Mouse (Mus musculus) forebrain, embryonic 15.5 days (tissue): ENCODE measurements at regions not wholly inside any gene's neighbourhood (a gene's known extent, or its start where the extent isn't known, plus 50 kb on each side); places are given as distances from the start of the nearest gene placed in this dataset.

Experiments
- ATAC-seq: fragments of 200-750 bp; cut with Nextera tagmentation; replicated peaks from 2 replicates; pipeline ENCODE4 v1.8.0; 2017; ENCODE audit warnings: mild to moderate bottlenecking, moderate TSS enrichment, moderate library complexity
- H3K27ac ChIP-seq: fragments of 300-500 bp; sonication (generic); replicated peaks from 2 replicates; pipeline ENCODE4 v1.5.1; 2015; ENCODE audit warnings: mild to moderate bottlenecking, inconsistent platforms
- H3K27me3 ChIP-seq: fragments of 300-500 bp; sonication (generic); 2 replicates; pipeline ENCODE4 v1.6.1; 2015; ENCODE audit warnings: inconsistent platforms
- H3K36me3 ChIP-seq: fragments of 300-500 bp; sonication (generic); 2 replicates; pipeline ENCODE4 v1.6.1; 2015; ENCODE audit warnings: mild to moderate bottlenecking, inconsistent platforms
- H3K4me1 ChIP-seq: fragments of 300-500 bp; sonication (generic); 2 replicates; pipeline ENCODE4 v1.6.1; 2015; ENCODE audit warnings: inconsistent platforms
- H3K4me2 ChIP-seq: fragments of 300-500 bp; sonication (generic); replicated peaks from 2 replicates; pipeline ENCODE4 v1.6.1; 2015; ENCODE audit warnings: mild to moderate bottlenecking, inconsistent platforms
- H3K4me3 ChIP-seq: fragments of 300-500 bp; sonication (generic); 2 replicates; pipeline ENCODE4 v1.5.1; 2015; ENCODE audit warnings: mild to moderate bottlenecking, inconsistent platforms
- H3K9ac ChIP-seq: fragments of 300-500 bp; sonication (generic); replicated peaks from 2 replicates; pipeline ENCODE4 v1.6.1; 2015; ENCODE audit warnings: mild to moderate bottlenecking, inconsistent platforms
- H3K9me3 ChIP-seq: fragments of 300-500 bp; sonication (generic); 2 replicates; pipeline ENCODE4 v1.6.1; 2016; ENCODE audit warnings: inconsistent platforms
- WGBS: fragments of 180-500 bp; shearing (Covaris S2); methylation state at CpG from one replicate; pipeline ENCODE4 v1.1.7; 2015; ENCODE audit warnings: mixed read lengths; 5-methylcytosine and 5-hydroxymethylcytosine counted together

- 52% methylated on average over 6 of the region's 6 CpGs for WGBS
- no peaks in the 10 kb centered on the region for H3K27me3 ChIP-seq
- H3K4me3 ChIP-seq, result no peak overlapping the region
- H3K9me3 ChIP-seq, result no peaks in the 10 kb centered on the region
- H3K4me2 ChIP-seq, result no peak overlapping the region
- peak; percentile 57; the same call in 1 of the 2 replicates for ATAC-seq
- no peak overlapping the region for H3K9ac ChIP-seq
- no peak overlapping the region for H3K27ac ChIP-seq
- H3K36me3 ChIP-seq, result no peaks in the 10 kb centered on the region
- H3K4me1 ChIP-seq, result 0 out of 2 replicates have a peak, but pooled peaks cover 2% of the 10 kb centered on the region
Measured at GRCm38 (mm10) chr6:18682043-18682442, 166.3 kb upstream of the Lsm8 start.

- Histone ChIP-seq H3K36me3 (no peaks in the 10 kb centered on the region), H3K4me1 (peaks cover 12% of the 10 kb centered on the region; the same call in 1 of the 2 replicates), H3K9me3 (no peaks in the 10 kb centered on the region), H3K4me3 (no peak overlapping the region), H3K27me3 (no peaks in the 10 kb centered on the region), H3K27ac (peak overlapping the region; percentile 91), H3K9ac (no peak overlapping the region), H3K4me2 (no peak overlapping the region)
- 38% methylated on average over 11 of the region's 11 CpGs for WGBS
- ATAC-seq, result peak; percentile 91
Measured at GRCm38 (mm10) chr6:18688652-18689348, 159.6 kb upstream of the Lsm8 start.

GRCm38 (mm10) chr6:18697536-18697935 is 150.8 kb upstream of the Lsm8 start:
- H3K4me3 ChIP-seq, result no peak overlapping the region
- no peaks in the 10 kb centered on the region for H3K9me3 ChIP-seq
- peaks cover 10% of the 10 kb centered on the region for H3K4me1 ChIP-seq
- 80% methylated on average over 5 of the region's 5 CpGs for WGBS
- H3K9ac ChIP-seq, result no peak overlapping the region
- no peaks in the 10 kb centered on the region for H3K36me3 ChIP-seq
- no peak overlapping the region for H3K27ac ChIP-seq
- no peaks in the 10 kb centered on the region for H3K27me3 ChIP-seq
- no peak overlapping the region for H3K4me2 ChIP-seq
- no peak for ATAC-seq

GRCm38 (mm10) chr6:18698989-18699728 is 149.2 kb upstream of the Lsm8 start:
- ATAC-seq, result peak; percentile 60; the same call in 1 of the 2 replicates
- Histone ChIP-seq H3K4me3 (no peak overlapping the region), H3K27ac (peak overlapping the region; percentile 49)

GRCm38 (mm10) chr6:18699729-18700386 is 148.5 kb upstream of the Lsm8 start:
- peaks cover 10% of the 10 kb centered on the region for H3K4me1 ChIP-seq
- WGBS, result 8% methylated on average over 12 of the region's 12 CpGs
- no peaks in the 10 kb centered on the region for H3K36me3 ChIP-seq
- H3K9me3 ChIP-seq, result no peaks in the 10 kb centered on the region
- ATAC-seq, result peak; percentile 46
- H3K9ac ChIP-seq, result no peak overlapping the region
- H3K27me3 ChIP-seq, result no peaks in the 10 kb centered on the region
- 0 out of 2 replicates have a peak overlapping the region, but pooled peaks have one; percentile 6 for H3K4me2 ChIP-seq
- peak overlapping the region; percentile 49 for H3K27ac ChIP-seq
- H3K4me3 ChIP-seq, result no peak overlapping the region

More at GRCm38 (mm10) chr6:18698989-18699728, 149.2 kb upstream of the Lsm8 start:
- no peaks in the 10 kb centered on the region for H3K9me3 ChIP-seq
- no peaks in the 10 kb centered on the region for H3K36me3 ChIP-seq
- 10% methylated on average over 4 of the region's 4 CpGs for WGBS
- no peaks in the 10 kb centered on the region for H3K27me3 ChIP-seq
- peaks cover 10% of the 10 kb centered on the region for H3K4me1 ChIP-seq
- H3K9ac ChIP-seq, result no peak overlapping the region
- H3K4me2 ChIP-seq, result no peak overlapping the region

- Histone ChIP-seq H3K4me2 (no peak overlapping the region), H3K9ac (no peak overlapping the region), H3K4me3 (no peak overlapping the region), H3K36me3 (no peaks in the 10 kb centered on the region), H3K4me1 (no peaks in the 10 kb centered on the region), H3K27me3 (no peaks in the 10 kb centered on the region), H3K27ac (peak overlapping the region; percentile 33; the same call in 1 of the 2 replicates), H3K9me3 (no peaks in the 10 kb centered on the region)
- 78% methylated on average over 1 of the region's 1 CpGs for WGBS
- ATAC-seq, result peak; percentile 53; the same call in 1 of the 2 replicates
Measured at GRCm38 (mm10) chr6:18710763-18711162, 137.6 kb upstream of the Lsm8 start.

GRCm38 (mm10) chr6:18748859-18749258 is 99.5 kb upstream of the Lsm8 start:
- Histone ChIP-seq H3K27ac (no peak overlapping the region), H3K4me1 (0 out of 2 replicates have a peak, but pooled peaks cover 3% of the 10 kb centered on the region), H3K4me2 (no peak overlapping the region), H3K9me3 (no peaks in the 10 kb centered on the region), H3K9ac (no peak overlapping the region), H3K4me3 (no peak overlapping the region), H3K36me3 (no peaks in the 10 kb centered on the region), H3K27me3 (no peaks in the 10 kb centered on the region)
- 62% methylated on average over 2 of the region's 2 CpGs for WGBS
- no peak for ATAC-seq

GRCm38 (mm10) chr6:18764536-18764935 is 83.8 kb upstream of the Lsm8 start:
- H3K27me3 ChIP-seq, result no peaks in the 10 kb centered on the region
- H3K9me3 ChIP-seq, result no peaks in the 10 kb centered on the region
- H3K36me3 ChIP-seq, result no peaks in the 10 kb centered on the region
- no peaks in the 10 kb centered on the region for H3K4me1 ChIP-seq
- WGBS, result 82% methylated on average over 2 of the region's 2 CpGs
- H3K4me3 ChIP-seq, result no peak overlapping the region
- H3K27ac ChIP-seq, result no peak overlapping the region
- H3K4me2 ChIP-seq, result no peak overlapping the region
- H3K9ac ChIP-seq, result no peak overlapping the region
- no peak for ATAC-seq

GRCm38 (mm10) chr6:18795390-18795789 is 53.0 kb upstream of the Lsm8 start:
- Histone ChIP-seq H3K9me3 (no peaks in the 10 kb centered on the region), H3K4me3 (no peak overlapping the region), H3K4me2 (no peak overlapping the region), H3K4me1 (peaks cover 16% of the 10 kb centered on the region), H3K27ac (peak overlapping the region; percentile 78), H3K9ac (no peak overlapping the region), H3K36me3 (no peaks in the 10 kb centered on the region), H3K27me3 (no peaks in the 10 kb centered on the region)
- WGBS, result 22% methylated on average over 4 of the region's 4 CpGs
- ATAC-seq, result peak; percentile 86

GRCm38 (mm10) chr6:18795847-18796246 is 52.5 kb upstream of the Lsm8 start:
- WGBS, result 7% methylated on average over 1 of the region's 1 CpGs
- Histone ChIP-seq H3K9me3 (no peaks in the 10 kb centered on the region), H3K4me3 (no peak overlapping the region), H3K36me3 (no peaks in the 10 kb centered on the region), H3K4me1 (peaks cover 16% of the 10 kb centered on the region), H3K27me3 (no peaks in the 10 kb centered on the region), H3K4me2 (no peak overlapping the region), H3K27ac (no peak overlapping the region), H3K9ac (no peak overlapping the region)
- peak; percentile 87 for ATAC-seq

GRCm38 (mm10) chr6:18796540-18796939 is 51.8 kb upstream of the Lsm8 start:
- Histone ChIP-seq H3K4me3 (no peak overlapping the region), H3K9ac (no peak overlapping the region), H3K27me3 (no peaks in the 10 kb centered on the region), H3K4me2 (no peak overlapping the region), H3K4me1 (peaks cover 16% of the 10 kb centered on the region), H3K36me3 (no peaks in the 10 kb centered on the region), H3K27ac (peak overlapping the region; percentile 70), H3K9me3 (no peaks in the 10 kb centered on the region)
- peak; percentile 62 for ATAC-seq
